Mouse (Mus musculus): ENCODE results near the gene Lrriq1.

The Lrriq1 gene

GRCm38 (mm10) chr10:103029132-103029729 lies 206.9 kb downstream of the Lrriq1 start:
- in situ Hi-C loops (cut with MseI, MboI), result no loop called here

GRCm38 (mm10) chr10:103028253-103029131 lies 207.6 kb downstream of the Lrriq1 start:
- in situ Hi-C loops (cut with MseI, MboI), result no loop called here

- in situ Hi-C loops (cut with MseI, MboI), result no loop called here
Measured at GRCm38 (mm10) chr10:103027931-103028252, 208.2 kb downstream of the Lrriq1 start.

DNA sequence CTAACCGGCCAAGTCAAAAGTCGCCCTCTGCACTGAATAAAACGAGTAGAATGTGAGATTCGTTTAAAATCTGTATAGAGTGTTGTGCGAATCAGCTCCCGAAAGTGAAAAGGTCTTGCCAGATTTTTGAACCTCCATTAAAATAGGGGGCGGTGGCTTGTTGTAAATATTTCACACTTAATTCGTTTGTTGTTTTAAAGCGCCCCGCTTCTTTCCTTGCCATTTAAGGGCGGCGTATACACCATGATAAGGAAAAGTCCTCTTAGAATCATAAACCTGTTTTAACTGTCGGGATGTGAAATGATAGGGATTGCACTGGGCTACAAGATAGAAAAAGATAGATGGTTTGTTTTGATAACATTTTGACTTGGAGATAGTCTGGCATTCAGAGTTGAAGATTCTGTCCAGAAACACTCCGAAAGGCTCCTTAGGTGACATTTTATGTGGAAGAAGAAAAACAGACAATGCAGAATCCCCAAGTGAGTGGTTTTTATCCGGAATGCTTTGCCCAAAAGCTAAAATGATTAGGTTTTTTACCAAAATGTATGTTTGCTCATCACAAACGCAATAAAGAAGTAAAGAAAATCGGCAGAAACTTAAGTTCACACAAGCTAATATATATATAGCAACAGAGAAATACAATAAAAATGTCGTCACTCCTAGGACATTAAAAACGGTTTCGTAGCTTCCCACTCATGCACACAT lies 208.7 kb downstream of the Lrriq1 start:
- in situ Hi-C loops (cut with MseI, MboI), result no loop called here

DNA sequence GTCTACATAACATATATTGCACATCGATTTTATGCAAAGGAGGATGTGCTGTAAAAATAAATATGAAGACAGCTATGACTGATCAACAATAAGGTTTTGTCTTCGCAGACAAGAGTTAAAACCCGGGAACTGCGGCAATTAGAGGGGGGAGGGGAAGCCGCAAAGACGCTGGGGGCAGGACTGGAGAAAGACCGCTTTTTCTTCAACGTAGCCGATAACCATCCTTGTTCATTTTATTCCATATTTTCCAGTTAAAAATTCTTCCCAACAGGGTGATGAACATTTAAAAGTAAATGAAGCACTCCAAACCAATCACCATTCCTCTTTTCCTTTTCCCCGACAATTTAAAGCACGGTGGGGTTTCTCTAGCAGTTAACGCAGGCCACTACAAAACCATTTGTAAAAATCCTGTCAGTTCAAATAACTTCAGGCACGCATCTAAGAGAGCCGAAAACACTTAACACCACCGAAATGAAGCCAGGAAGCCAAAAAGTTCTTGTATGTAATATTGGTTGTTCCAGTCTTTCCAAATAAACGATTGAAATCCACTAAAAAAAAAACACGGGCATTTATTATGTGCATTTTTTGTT lies 209.4 kb downstream of the Lrriq1 start:
- in situ Hi-C loops (cut with MseI, MboI), result no loop called here

GRCm38 (mm10) chr10:103002556-103002955 lies 233.6 kb downstream of the Lrriq1 start:
- in situ Hi-C loops (cut with MseI, MboI), result no loop called here

GRCm38 (mm10) chr10:103000902-103001301 lies 235.2 kb downstream of the Lrriq1 start:
- in situ Hi-C loops (cut with MseI, MboI), result no loop called here

DNA sequence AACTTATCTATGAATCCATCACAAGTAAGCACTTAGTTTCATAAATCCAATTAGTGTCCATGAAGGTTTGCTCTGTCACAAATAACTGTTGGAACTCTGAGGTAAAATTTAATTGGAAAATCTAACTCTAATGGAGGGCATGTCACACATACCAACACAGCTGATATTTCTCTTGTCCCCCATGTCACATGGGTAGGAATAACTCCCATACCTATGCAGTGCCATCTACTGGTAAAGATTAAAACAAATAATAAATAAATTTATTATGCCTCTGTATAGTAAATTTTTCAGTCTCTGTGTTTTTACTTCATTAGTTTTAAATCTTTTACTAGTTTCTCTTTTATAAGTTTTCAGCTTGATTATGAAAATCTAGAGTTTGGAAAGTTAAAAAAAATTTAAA lies 236.5 kb downstream of the Lrriq1 start:
- in situ Hi-C loops (cut with MseI, MboI), result no loop called here
